Mouse (Mus musculus) heart, postnatal 36 days (tissue): ENCODE data around the gene Klk1b16. TPM values are rescaled to one million over a fixed set of nuclear protein-coding genes. Genes with fewer than 3 reads are reported as not detected.
"Not testable (repeated sequence)": the region's sequence is repeated elsewhere in the genome, so short reads cannot be mapped to it uniquely, and the experiment has no call there.

ENCODE experiments used
- DNase-seq, 2 experiments: peaks; one replicate each; pipeline ENCODE4 v3.0.0; 2021 to 2022
- intact Hi-C: fragments of 180-260 bp; cut with DNase I; formaldehyde crosslinking; loops from one replicate; pipeline ENCODE4 v1.15.1; 2025
- total RNA-seq, 2 experiments: library from RNA; stranded (reverse); gene quantifications; 2 replicates each; pipeline ENCODE4 v1.2.3; 2021

Klk1b16 gene
- not detected for total RNA-seq

GRCm38 (mm10) chr7:44136467-44136866, at the start of gene Klk1b16:
TSS of gene Klk1b16 (plus strand) at chr7:44136767.
- intact Hi-C loops = no loop called here

GRCm38 (mm10) chr7:44096111-44096510, 40.5 kb upstream of the Klk1b16 start:
- no peak for DNase-seq
- intact Hi-C loops = no loop called here

More at GRCm38 (mm10) chr7:44136467-44136866, at the start of gene Klk1b16:
- DNase-seq = no peak

GRCm38 (mm10) chr7:44102028-44102427, 34.5 kb upstream of the Klk1b16 start, which contains the start of gene Klk1b21:
TSS of gene Klk1b21 (plus strand) at chr7:44102328.
- intact Hi-C loops, DNase-seq: not testable (repeated sequence)

GRCm38 (mm10) chr7:44112373-44112772, 24.2 kb upstream of the Klk1b16 start, which contains the start of gene Klk1b22:
TSS of gene Klk1b22 (plus strand) at chr7:44112673.
- DNase-seq = no peak
- intact Hi-C loops = no loop called here

- intact Hi-C loops = no loop called here
- no peak for DNase-seq
These were observed 13.1 kb upstream of the Klk1b16 start for GRCm38 (mm10) chr7:44123445-44123844.

GRCm38 (mm10) chr7:44179299-44180045, 42.9 kb downstream of the Klk1b16 start:
- intact Hi-C loops = no loop called here
- no peak for DNase-seq

- intact Hi-C loops, DNase-seq: not testable (repeated sequence)
These were observed 49.9 kb downstream of the Klk1b16 start for GRCm38 (mm10) chr7:44186516-44186915.

GRCm38 (mm10) chr7:44187936-44188335, 51.4 kb downstream of the Klk1b16 start, which contains the start of gene Klk1b24:
TSS of gene Klk1b24 (plus strand) at chr7:44188236.
- DNase-seq, intact Hi-C loops: not testable (repeated sequence)

Other genes with a start within 250 kb of the Klk1b16 start
- gene Klk15, start 203.0 kb upstream of the Klk1b16 start, total RNA-seq = not detected
- gene Klk1b8, start 186.1 kb upstream of the Klk1b16 start, total RNA-seq = not detected
- not detected for gene Klk1b1, start 170.0 kb upstream of the Klk1b16 start, total RNA-seq
- gene Klk1b9, start 160.7 kb upstream of the Klk1b16 start, total RNA-seq = not detected
- not detected for gene Klk1b11, start 140.9 kb upstream of the Klk1b16 start, total RNA-seq
- gene Klk1b26, start 124.6 kb upstream of the Klk1b16 start, total RNA-seq = under 1 TPM; 0.38 to 0.72 TPM
- not detected for gene Klk1b27, start 84.5 kb upstream of the Klk1b16 start, total RNA-seq
- not detected for gene Klk1b21, start 34.4 kb upstream of the Klk1b16 start, total RNA-seq
- not detected for gene Klk1b22, start 24.1 kb upstream of the Klk1b16 start, total RNA-seq
- not detected for gene Klk1b24, start 51.5 kb downstream of the Klk1b16 start, total RNA-seq
- gene Klk1b3, start 61.4 kb downstream of the Klk1b16 start, total RNA-seq = not detected
- gene Klk1b4, start 70.7 kb downstream of the Klk1b16 start, total RNA-seq = not detected
- gene Klk1b5, start 79.2 kb downstream of the Klk1b16 start, total RNA-seq = not detected
- under 1 TPM in 1 of 2 experiments, not detected in 1; 0.33 TPM for gene Klk1, start 88.6 kb downstream of the Klk1b16 start, total RNA-seq
- not detected for gene Gm36864, start 99.4 kb downstream of the Klk1b16 start, total RNA-seq
- gene 1700028J19Rik, start 109.9 kb downstream of the Klk1b16 start, total RNA-seq = under 1 TPM; 0.58 to 0.70 TPM
- 10 to 100 TPM; 11.2 to 19.7 TPM for gene 2410002F23Rik, start 110.0 kb downstream of the Klk1b16 start, total RNA-seq
- not detected for gene Acp4, start 120.6 kb downstream of the Klk1b16 start, total RNA-seq
- not detected for gene Gm15517, start 124.7 kb downstream of the Klk1b16 start, total RNA-seq
- under 1 TPM; 0.75 to 0.84 TPM for gene Clec11a, start 170.1 kb downstream of the Klk1b16 start, total RNA-seq
- gene Shank1, start 173.5 kb downstream of the Klk1b16 start, total RNA-seq = 1 to 10 TPM in 1 of 2 experiments, under 1 TPM in 1; 1.00 to 1.5 TPM
- gene Syt3, start 247.3 kb downstream of the Klk1b16 start, total RNA-seq = 1 to 10 TPM; 1.7 to 3.4 TPM
- under 1 TPM in 1 of 2 experiments, not detected in 1; 0.68 TPM for gene 1700008O03Rik, start 249.1 kb downstream of the Klk1b16 start, total RNA-seq